Mouse (Mus musculus): ENCODE measurements around the gene Aqp12. TPM values are rescaled to one million over a fixed set of nuclear protein-coding genes. Genes with fewer than 3 reads are reported as not detected.

The Aqp12 gene
- polyA plus RNA-seq, 1 experiment from 2014 or later: not detected

- no peaks in the 10 kb centered on the region for H3K79me2 ChIP-seq (ENCODE audit: inconsistent target)
- 77% methylated on average over 10 of the region's 10 CpGs for WGBS (ENCODE audit: missing documents)
Observed at GRCm38 (mm10) chr1:93046153-93046789, 40.1 kb downstream of the Aqp12 start.

GRCm38 (mm10) chr1:93050071-93050470 lies 43.9 kb downstream of the Aqp12 start:
- Histone ChIP-seq H3K27ac (no peak overlapping the region), H3K79me2 (ENCODE audit: inconsistent target) (no peaks in the 10 kb centered on the region), H3K36me3 (ENCODE audit: inconsistent target) (no peaks in the 10 kb centered on the region), H3K4me3 (ENCODE audit: inconsistent target) (no peak overlapping the region)
- WGBS (ENCODE audit: missing documents): 85% methylated on average over 3 of the region's 3 CpGs

More at GRCm38 (mm10) chr1:93046153-93046789, 40.1 kb downstream of the Aqp12 start:
- H3K4me3 ChIP-seq (ENCODE audit: inconsistent target): no peak overlapping the region
- H3K27ac ChIP-seq: no peak overlapping the region
- no peaks in the 10 kb centered on the region for H3K36me3 ChIP-seq (ENCODE audit: inconsistent target)

DNA sequence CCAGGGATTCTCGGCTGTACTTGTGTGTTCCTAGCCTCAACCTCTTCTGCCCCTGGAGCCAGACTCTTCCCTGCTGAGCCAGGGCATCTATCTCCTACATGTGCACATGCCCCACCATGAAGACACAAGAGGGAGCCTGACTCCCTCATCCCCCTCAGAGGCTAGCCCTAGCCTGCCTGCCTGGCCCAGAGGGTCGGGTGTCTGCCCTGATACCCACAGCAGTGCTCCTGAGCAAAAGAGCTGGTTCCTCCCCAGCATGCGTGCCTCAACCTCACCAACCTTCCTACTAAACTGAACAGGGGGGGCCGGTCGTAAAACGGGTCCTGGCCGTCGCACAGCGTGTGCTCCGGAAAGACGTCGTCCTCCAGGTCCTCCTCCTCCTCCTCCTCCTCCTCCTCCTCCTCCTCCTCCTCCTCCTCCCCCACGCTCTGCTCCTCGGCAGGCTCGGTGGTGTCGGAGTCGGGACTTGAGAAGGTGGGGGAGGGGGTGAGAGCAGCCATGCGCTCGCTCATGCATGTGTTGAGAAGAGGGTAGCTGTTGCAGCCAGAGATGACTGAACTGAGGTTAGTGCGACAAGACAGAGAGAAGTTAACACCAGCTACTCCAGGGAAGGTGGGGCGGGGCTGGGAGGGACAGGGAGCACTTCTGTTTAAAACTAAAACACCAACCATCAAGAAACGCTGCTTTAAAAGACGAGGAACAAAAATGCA lies 45.1 kb downstream of the Aqp12 start:
- no peaks in the 10 kb centered on the region for H3K79me2 ChIP-seq (ENCODE audit: inconsistent target)
- 78% methylated on average over 10 of the region's 23 CpGs for WGBS (ENCODE audit: missing documents)
- H3K36me3 ChIP-seq (ENCODE audit: inconsistent target): no peaks in the 10 kb centered on the region
- H3K4me3 ChIP-seq (ENCODE audit: inconsistent target): no peak overlapping the region
- no peak overlapping the region for H3K27ac ChIP-seq

Other genes with a start within 250 kb of the Aqp12 start
- gene Gpc1, start 174.7 kb upstream of the Aqp12 start, polyA plus RNA-seq (2018): 0.30 to 2.0 TPM (median 0.53 TPM) in 3 replicates
- gene Ankmy1, start 103.4 kb upstream of the Aqp12 start, polyA plus RNA-seq (2018): 0.10 to 0.14 TPM (median 0.14 TPM) in 3 replicates
- 1.2 to 12.1 TPM (median 3.2 TPM) in 3 replicates for gene Dusp28, start 99.4 kb upstream of the Aqp12 start, polyA plus RNA-seq (2018)
- gene Rnpepl1, start 95.6 kb upstream of the Aqp12 start, polyA plus RNA-seq (2018): 45.2 to 67.8 TPM (median 46.2 TPM) in 3 replicates
- gene Capn10, start 72.0 kb upstream of the Aqp12 start, polyA plus RNA-seq (2018): 2.8 to 9.3 TPM (median 7.1 TPM) in 3 replicates
- gene Gpr35, start 55.5 kb upstream of the Aqp12 start, polyA plus RNA-seq (2018): 4.5 to 16.1 TPM (median 7.7 TPM) in 3 replicates
- 0.25 to 2.8 TPM (median 0.27 TPM) in 3 replicates for gene Kif1a, start 95.6 kb downstream of the Aqp12 start, polyA plus RNA-seq (2018)
- not detected in 3 replicates for gene Agxt, start 128.9 kb downstream of the Aqp12 start, polyA plus RNA-seq (2018)
- not detected in 3 replicates for gene 2310007B03Rik, start 154.6 kb downstream of the Aqp12 start, polyA plus RNA-seq (2018)
- gene Crocc2, start 162.4 kb downstream of the Aqp12 start, polyA plus RNA-seq (2018): not detected in 3 replicates
- gene Sned1, start 229.5 kb downstream of the Aqp12 start, polyA plus RNA-seq (2018): 0.04 TPM in 2 of 3 replicates, not detected in the other